17 mouse cellular contexts compared by ENCODE assay signal in genomic region chr13:83951163-83951562, GRCm38 (mm10).
"Had no signal": no experiment of that assay in that cellular context is flagged by ENCODE, and none has a peak within 500 bp of the region (broad histone marks: within the 10 kb centered on the region; RNA-seq: fewer than 3 reads in every experiment).

No protein-coding gene starts in this region.

- H3K36me3 ChIP-seq: lung, embryonic 15.5 days; midbrain, embryonic 12.5 days; neural tube, embryonic 12.5 days; stomach, embryonic 15.5 days had no signal

- H3K9ac ChIP-seq: liver, postnatal 0 days; lung, embryonic 15.5 days; midbrain, embryonic 12.5 days; neural tube, embryonic 12.5 days; stomach, embryonic 15.5 days had no signal

- H3K4me3 ChIP-seq: lung, embryonic 15.5 days; megakaryocyte, embryonic 14.5 days; midbrain, embryonic 12.5 days; neural tube, embryonic 12.5 days; stomach, embryonic 15.5 days had no signal

- H3K4me2 ChIP-seq: lung, embryonic 15.5 days; midbrain, embryonic 12.5 days; neural tube, embryonic 12.5 days; stomach, embryonic 15.5 days had no signal

- H3K4me1 ChIP-seq: lung, embryonic 15.5 days; megakaryocyte, embryonic 14.5 days; neural tube, embryonic 12.5 days; stomach, embryonic 15.5 days had no signal

- H3K27me3 ChIP-seq: lung, embryonic 15.5 days; megakaryocyte, embryonic 14.5 days; midbrain, embryonic 12.5 days; neural tube, embryonic 12.5 days; stomach, embryonic 15.5 days had no signal

- H3K9me3 ChIP-seq: lung, embryonic 15.5 days; midbrain, embryonic 12.5 days; neural tube, embryonic 12.5 days; stomach, embryonic 15.5 days had no signal

- H3K27ac ChIP-seq: lung, embryonic 15.5 days; macrophage; midbrain, embryonic 12.5 days; neural tube, embryonic 12.5 days; stomach, embryonic 15.5 days; stomach, postnatal 0 days had no signal

- DNase-seq: liver, postnatal 0 days; lung, adult 2 months; lung, postnatal 14 days; lung, postnatal 36 days; midbrain, embryonic 14.5 days; right cerebral cortex, postnatal 14 days; thymus, adult 2 months; thymus, postnatal 25 days; thymus, postnatal 4 days had no signal

- ATAC-seq: liver, postnatal 0 days; lung, postnatal 0 days had no signal
